Mouse (Mus musculus): ENCODE measurements around the gene Gm21958. TPM values are rescaled to one million over a fixed set of nuclear protein-coding genes. Genes with fewer than 3 reads are reported as not detected.
"Not testable (repeated sequence)": the region's sequence is repeated elsewhere in the genome, so short reads cannot be mapped to it uniquely, and the experiment has no call there.

Gene Gm21958
- polyA plus RNA-seq, 1 experiment from 2014 or later, result 1.5 TPM

DNA sequence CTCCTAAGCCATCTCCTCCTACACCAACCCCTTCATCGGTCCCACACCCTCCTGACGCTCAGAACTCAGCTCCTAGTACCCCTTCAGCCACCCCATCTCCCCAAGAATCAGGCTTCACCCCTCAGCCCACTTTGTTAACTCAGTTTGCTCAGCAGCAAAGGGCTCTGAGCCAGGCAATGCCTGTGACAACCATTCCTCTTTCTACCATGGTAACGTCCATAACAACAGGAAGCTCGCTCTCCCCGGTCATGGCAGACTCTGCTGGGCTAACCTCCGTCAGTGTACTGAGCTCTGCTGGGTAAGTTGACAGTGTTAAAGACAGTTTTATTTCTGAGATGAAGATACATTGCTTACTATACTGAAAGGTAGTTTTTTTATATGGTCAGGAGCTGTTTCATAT, 3.2 kb upstream of the Gm21958 start:
- H3K36me3 ChIP-seq, result peaks cover 64% of the 10 kb centered on the region
- no peak overlapping the region for H3K9ac ChIP-seq
- no peak overlapping the region for H3K27ac ChIP-seq
- ATAC-seq (ENCODE audit: insufficient number of reproducible peaks, insufficient read depth, low FRiP score, low TSS enrichment), result no peak
- no peak overlapping the region for H3K4me3 ChIP-seq
- 90% methylated on average over 6 of the region's 6 CpGs for WGBS
- H3K27me3 ChIP-seq, result no peaks in the 10 kb centered on the region
- no peaks in the 10 kb centered on the region for H3K9me3 ChIP-seq
- no peak overlapping the region for H3K4me2 ChIP-seq (replicated peaks)
- no peaks in the 10 kb centered on the region for H3K4me1 ChIP-seq

DNA sequence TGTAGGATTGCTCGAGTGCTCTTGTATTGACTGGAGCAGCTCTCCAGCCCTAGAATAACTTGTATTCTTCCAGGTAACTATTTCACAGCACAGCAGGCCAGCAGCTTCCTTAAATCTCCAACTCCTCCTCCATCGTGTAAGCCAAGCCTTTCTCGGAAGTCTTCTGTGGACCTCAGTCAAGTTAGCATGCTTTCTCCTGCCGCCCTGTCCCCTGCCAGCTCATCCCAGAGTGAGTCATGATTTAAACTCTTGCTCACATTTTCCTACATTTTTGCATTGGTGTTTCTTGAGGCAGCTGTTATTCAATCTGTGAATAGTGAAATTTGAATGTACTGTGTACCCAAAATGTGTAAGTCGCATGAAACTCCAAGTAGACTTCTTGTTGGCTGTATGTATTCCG, 1.3 kb upstream of the Gm21958 start:
- H3K4me1 ChIP-seq, result no peaks in the 10 kb centered on the region
- no peak overlapping the region for H3K27ac ChIP-seq
- ATAC-seq (ENCODE audit: insufficient number of reproducible peaks, insufficient read depth, low FRiP score, low TSS enrichment), result no peak
- H3K4me3 ChIP-seq, result no peak overlapping the region
- 92% methylated on average over 6 of the region's 6 CpGs for WGBS
- H3K36me3 ChIP-seq, result peaks cover 64% of the 10 kb centered on the region
- H3K27me3 ChIP-seq, result no peaks in the 10 kb centered on the region
- no peaks in the 10 kb centered on the region for H3K9me3 ChIP-seq
- no peak overlapping the region for H3K4me2 ChIP-seq (replicated peaks)
- no peak overlapping the region for H3K9ac ChIP-seq

DNA sequence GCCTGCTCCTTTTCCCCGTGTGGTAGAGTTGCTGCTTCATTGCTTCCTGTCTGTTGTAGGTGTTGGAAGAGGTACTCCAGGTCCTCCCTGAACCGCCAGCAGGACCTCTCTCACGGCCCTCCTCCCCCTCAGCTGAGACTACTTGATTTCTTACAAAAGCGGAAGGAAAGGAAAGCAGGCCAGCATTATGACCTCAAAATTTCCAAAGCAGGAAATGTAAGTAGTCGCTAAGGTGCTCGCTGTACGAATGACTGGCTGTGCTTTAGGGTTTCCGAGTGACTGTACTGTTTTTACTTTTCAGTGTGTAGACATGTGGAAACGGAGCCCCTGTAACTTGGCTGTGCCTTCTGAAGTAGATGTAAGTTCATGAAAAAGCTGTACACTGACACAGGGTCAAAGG, 5.2 kb downstream of the Gm21958 start:
- H3K4me2 ChIP-seq (replicated peaks), result no peak overlapping the region
- peaks cover 80% of the 10 kb centered on the region for H3K36me3 ChIP-seq
- no peaks in the 10 kb centered on the region for H3K4me1 ChIP-seq
- ATAC-seq (ENCODE audit: insufficient number of reproducible peaks, insufficient read depth, low FRiP score, low TSS enrichment), result no peak
- no peak overlapping the region for H3K9ac ChIP-seq
- no peak overlapping the region for H3K4me3 ChIP-seq
- WGBS, result 88% methylated on average over 9 of the region's 9 CpGs
- H3K9me3 ChIP-seq, result no peaks in the 10 kb centered on the region
- no peak overlapping the region for H3K27ac ChIP-seq
- no peaks in the 10 kb centered on the region for H3K27me3 ChIP-seq

DNA sequence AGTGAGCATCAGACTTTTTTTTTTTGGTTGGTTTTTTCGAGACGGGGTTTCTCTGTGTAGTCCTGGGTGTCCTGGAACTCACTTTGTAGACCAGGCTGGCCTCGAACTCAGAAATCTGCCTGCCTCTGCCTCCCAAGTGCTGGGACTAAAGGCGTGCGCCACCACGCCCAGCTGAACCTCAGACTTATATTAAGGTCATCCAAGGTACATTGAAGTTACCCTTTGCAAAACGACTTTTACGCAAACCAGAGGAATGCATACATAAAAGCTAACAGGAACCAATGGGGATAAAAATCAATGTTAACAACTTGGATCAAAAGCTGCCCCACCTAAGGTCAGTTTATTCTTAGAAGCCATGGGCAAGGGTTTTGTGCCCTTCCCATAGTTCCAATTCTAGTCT, 10.0 kb downstream of the Gm21958 start:
- H3K4me2 ChIP-seq (replicated peaks); H3K27ac ChIP-seq; H3K4me1 ChIP-seq; ATAC-seq (ENCODE audit: insufficient number of reproducible peaks, insufficient read depth, low FRiP score, low TSS enrichment); H3K4me3 ChIP-seq; H3K9ac ChIP-seq; H3K27me3 ChIP-seq; H3K9me3 ChIP-seq: not testable (repeated sequence)
- H3K36me3 ChIP-seq, result peaks cover 84% of the 10 kb centered on the region
- 92% methylated on average over 8 of the region's 8 CpGs for WGBS

DNA sequence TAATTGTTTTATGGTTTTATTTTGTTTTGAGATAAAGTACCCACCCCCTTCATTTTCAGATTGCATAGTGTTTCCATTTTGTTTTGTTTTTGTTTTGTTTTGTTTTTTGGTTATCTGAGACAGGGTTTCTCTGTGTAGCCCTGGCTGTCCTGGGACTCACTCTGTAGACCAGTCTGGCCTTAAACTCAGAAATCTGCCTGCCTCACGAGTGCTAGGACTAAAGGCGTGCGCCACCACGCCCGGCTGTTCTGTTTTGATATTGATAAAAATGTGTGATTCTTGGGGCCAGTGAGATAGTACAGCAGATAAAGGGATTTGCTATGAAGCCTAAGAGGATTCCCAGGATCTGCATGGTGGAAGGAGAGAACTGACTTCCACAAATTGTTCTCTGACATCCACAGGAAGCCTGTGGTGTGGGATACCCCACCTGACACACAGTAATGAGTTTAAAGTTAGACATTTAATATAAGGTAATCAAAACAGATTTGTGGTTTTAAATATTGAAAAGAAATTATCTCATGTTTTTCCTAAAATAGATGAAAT, 14.3 kb downstream of the Gm21958 start:
- H3K4me3 ChIP-seq, result no peak overlapping the region
- H3K9me3 ChIP-seq, result no peaks in the 10 kb centered on the region
- no peak overlapping the region for H3K27ac ChIP-seq
- H3K9ac ChIP-seq, result no peak overlapping the region
- no peak for ATAC-seq (ENCODE audit: insufficient number of reproducible peaks, insufficient read depth, low FRiP score, low TSS enrichment)
- peaks cover 70% of the 10 kb centered on the region for H3K36me3 ChIP-seq
- no peaks in the 10 kb centered on the region for H3K27me3 ChIP-seq
- WGBS, result 86% methylated on average over 5 of the region's 5 CpGs
- no peak overlapping the region for H3K4me2 ChIP-seq (replicated peaks)
- 0 out of 2 replicates have a peak, but pooled peaks cover 1% of the 10 kb centered on the region for H3K4me1 ChIP-seq

DNA sequence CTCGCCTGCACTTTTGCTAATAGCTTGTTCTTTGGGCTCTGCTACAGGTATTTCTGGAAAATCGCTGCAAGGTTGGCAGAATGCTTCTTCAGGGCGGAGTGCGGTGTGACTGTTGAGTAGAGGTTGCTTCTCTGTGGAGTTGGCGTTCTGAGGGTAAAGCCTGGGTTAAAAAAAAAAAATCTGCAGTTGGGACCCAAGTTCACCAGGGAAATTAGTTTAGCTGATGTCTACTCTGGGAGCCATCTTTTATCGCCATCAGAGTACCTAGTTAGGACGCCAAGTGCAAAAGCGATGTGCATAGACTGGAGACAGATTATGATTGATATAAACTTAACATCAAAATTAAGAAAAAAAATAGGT, 21.1 kb downstream of the Gm21958 start:
- Histone ChIP-seq H3K4me2 (replicated peaks) (peak overlapping the region; percentile 66), H3K9ac (peak overlapping the region; percentile 71), H3K4me3 (peak overlapping the region; percentile 68), H3K9me3 (no peaks in the 10 kb centered on the region), H3K27me3 (no peaks in the 10 kb centered on the region), H3K27ac (peak overlapping the region; percentile 88), H3K4me1 (peaks cover 8% of the 10 kb centered on the region; the same call in 1 of the 2 replicates), H3K36me3 (peaks cover 24% of the 10 kb centered on the region)
- no peak; the same call in 1 of the 2 replicates for ATAC-seq (ENCODE audit: insufficient number of reproducible peaks, insufficient read depth, low FRiP score, low TSS enrichment)
- 0% methylated on average over 8 of the region's 8 CpGs for WGBS

DNA sequence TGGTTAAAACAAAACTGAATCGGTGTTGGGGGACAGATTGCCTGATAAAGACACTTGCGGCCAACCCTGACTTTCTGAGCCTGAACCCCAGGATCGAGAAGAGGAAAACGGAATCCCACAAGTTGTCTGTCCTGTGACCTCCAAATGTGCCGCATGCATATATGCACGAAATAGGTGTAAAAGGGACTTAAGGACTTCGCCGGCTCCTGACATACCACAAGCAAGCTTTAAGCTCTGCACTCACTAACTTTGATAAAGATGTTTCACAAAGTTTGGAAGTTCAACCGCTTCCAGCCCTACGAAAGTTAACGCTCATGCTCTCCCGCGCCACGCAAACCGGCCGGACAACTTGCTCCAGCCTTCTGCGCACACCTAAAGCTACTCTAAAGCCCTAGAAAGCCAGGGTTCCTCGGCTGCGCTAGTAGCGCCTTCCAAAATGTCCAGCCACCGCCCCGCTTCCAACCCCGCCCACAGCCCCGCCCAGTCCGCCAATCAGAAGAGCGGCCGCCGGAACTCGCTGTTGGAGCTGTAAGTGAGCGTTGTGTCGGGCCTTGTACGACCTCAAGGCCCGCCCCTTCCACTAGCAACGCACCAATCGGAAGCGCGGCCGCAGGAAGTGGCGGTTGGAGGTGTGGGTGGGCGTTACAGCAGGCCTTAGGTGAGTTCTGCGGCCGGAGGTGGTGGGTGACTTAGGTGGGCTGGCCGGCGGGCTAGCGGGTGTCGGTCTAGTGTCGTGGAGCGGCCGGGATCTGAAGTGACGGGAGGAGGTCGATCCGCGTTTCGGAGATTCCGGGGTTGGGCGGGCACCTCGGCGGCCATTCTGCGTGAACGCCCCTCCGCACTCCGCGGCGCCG, 21.7 kb downstream of the Gm21958 start, which contains the start of gene Supt20:
Supt20 (plus strand) TSS at position 606 of the 854 bp plus-strand sequence.
- H3K27ac ChIP-seq, result peak within 1 kb of the TSS; percentile 88
- no peaks in the 10 kb centered on the region for H3K9me3 ChIP-seq
- H3K36me3 ChIP-seq, result peaks cover 24% of the 10 kb centered on the region
- H3K27me3 ChIP-seq, result no peaks in the 10 kb centered on the region
- H3K4me3 ChIP-seq, result peak within 1 kb of the TSS; percentile 68
- H3K4me1 ChIP-seq, result peaks cover 8% of the 10 kb centered on the region; the same call in 1 of the 2 replicates
- peak within 1 kb of the TSS; percentile 66 for H3K4me2 ChIP-seq (replicated peaks)
- 2% methylated on average over 65 of the region's 65 CpGs for WGBS
- H3K9ac ChIP-seq, result peak within 1 kb of the TSS; percentile 71
- peak; percentile 97 for ATAC-seq (ENCODE audit: insufficient number of reproducible peaks, insufficient read depth, low FRiP score, low TSS enrichment)

DNA sequence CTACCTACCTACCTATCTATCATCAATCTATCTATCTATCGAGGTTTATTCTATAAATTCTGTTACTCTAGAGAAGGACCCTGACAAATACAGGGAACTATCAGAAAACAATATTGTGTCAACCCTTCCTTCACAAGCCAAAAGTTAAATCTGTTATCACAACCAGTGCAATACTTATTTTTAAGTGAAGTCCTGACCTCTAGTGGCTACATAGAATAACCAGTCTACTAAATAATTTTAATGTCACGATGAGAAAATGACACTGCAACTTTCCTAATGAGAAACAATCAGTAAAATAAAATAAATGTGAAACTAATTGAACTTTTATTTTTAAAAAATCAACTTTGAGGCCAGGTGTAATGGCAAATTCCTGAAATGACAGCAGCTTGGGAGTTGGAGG, 25.1 kb downstream of the Gm21958 start:
- no peak overlapping the region for H3K4me2 ChIP-seq (replicated peaks)

DNA sequence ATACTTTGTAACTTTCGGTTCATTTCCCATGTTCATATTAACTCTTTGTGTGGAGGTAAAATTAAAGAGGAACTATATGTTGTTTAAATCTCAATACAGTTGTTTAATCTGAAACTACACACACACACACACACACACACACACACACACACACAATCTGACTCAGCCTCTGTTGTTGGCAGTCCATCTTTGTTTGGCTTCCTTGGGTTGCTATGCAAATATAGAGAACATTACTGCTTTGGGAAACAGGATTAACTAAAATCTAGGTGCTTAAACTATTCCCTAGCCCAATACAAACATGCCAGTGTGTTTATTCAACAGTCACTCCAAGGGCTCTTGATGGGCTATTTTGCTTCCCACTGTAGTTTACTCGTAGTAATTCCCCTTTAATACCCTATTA, 26.9 kb downstream of the Gm21958 start:
- WGBS, result 64% methylated on average over 2 of the region's 2 CpGs
- no peak overlapping the region for H3K4me3 ChIP-seq
- no peak overlapping the region for H3K9ac ChIP-seq
- H3K27ac ChIP-seq, result no peak overlapping the region
- no peak overlapping the region for H3K4me2 ChIP-seq (replicated peaks)
- no peaks in the 10 kb centered on the region for H3K27me3 ChIP-seq
- H3K9me3 ChIP-seq, result no peaks in the 10 kb centered on the region
- no peaks in the 10 kb centered on the region for H3K36me3 ChIP-seq
- no peaks in the 10 kb centered on the region; the same call in 1 of the 2 replicates for H3K4me1 ChIP-seq
- ATAC-seq (ENCODE audit: insufficient number of reproducible peaks, insufficient read depth, low FRiP score, low TSS enrichment), result no peak

More for the DNA sequence above, 25.1 kb downstream of the Gm21958 start:
- Histone ChIP-seq H3K9me3 (no peaks in the 10 kb centered on the region), H3K9ac (no peak overlapping the region), H3K27ac (no peak overlapping the region), H3K27me3 (no peaks in the 10 kb centered on the region), H3K4me1 (no peaks in the 10 kb centered on the region; the same call in 1 of the 2 replicates), H3K36me3 (no peaks in the 10 kb centered on the region), H3K4me3 (no peak overlapping the region)
- ATAC-seq (ENCODE audit: insufficient number of reproducible peaks, insufficient read depth, low FRiP score, low TSS enrichment), result no peak
- 49% methylated on average over 2 of the region's 2 CpGs for WGBS

DNA sequence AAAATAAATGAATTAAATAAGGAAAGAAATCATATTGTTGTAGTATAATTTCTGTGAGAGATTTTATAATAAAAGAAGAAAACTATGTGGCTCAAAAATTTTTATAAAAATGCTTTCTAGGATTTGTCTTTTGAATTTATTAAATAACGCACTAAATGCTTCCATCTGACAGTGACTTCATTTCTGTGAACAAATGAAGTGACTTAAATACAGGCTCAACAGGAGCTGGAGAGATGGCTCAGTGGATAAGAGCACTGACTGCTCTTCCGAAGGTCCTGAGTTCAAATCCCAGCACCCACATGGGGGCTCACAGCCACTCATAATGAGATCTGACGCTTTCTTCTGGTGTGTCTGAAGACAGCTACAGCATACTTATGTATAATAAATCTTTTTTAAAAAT, 29.0 kb downstream of the Gm21958 start:
- no peaks in the 10 kb centered on the region for H3K9me3 ChIP-seq
- H3K36me3 ChIP-seq, result no peaks in the 10 kb centered on the region
- ATAC-seq (ENCODE audit: insufficient number of reproducible peaks, insufficient read depth, low FRiP score, low TSS enrichment), result no peak
- no peaks in the 10 kb centered on the region for H3K27me3 ChIP-seq
- H3K27ac ChIP-seq, result no peak overlapping the region
- 90% methylated on average over 3 of the region's 3 CpGs for WGBS
- no peak overlapping the region for H3K4me3 ChIP-seq
- H3K4me1 ChIP-seq, result no peaks in the 10 kb centered on the region; the same call in 1 of the 2 replicates
- H3K4me2 ChIP-seq (replicated peaks), result no peak overlapping the region
- H3K9ac ChIP-seq, result no peak overlapping the region

DNA sequence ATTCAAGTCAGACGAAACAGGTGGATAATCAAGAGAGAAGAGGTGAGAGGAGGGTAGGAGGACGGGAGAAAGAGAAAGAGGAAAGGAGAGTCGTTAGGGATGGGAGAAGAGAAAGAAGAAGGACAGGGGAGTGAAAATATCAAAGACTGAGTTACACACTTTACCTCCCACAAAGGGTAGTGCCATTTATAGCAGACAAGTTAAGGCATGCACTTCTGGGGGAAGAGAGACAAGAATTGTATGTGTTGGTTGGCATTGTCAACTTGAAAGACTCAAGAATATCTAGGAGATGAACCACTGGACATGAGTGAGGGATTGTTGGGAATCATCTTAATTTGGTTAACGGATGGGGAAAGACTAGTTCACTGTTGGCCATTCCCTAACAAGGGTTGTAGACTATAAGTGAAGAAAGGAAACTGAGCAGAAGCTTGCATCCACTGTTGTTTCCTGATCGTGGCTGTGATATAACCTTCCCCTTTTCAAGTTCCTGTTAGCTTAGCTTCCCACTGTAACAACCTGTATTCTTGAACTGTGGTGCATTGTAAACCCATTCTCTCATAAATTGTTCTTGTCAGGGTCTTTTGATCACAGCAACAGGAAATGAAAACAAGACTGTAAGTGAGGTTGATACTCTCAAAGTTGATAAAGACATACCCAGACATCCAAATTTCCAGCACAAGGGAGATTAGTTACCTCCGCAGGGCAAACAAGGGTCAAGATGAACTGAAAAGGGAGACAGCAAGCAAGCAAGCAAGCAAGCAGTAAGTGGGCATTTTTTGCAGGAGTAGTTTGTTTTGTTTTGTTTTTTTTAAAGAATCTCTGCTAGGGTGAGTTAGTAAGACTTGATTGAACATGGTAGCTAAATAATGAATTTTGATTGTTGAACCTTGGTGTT, 32.6 kb downstream of the Gm21958 start:
- ATAC-seq (ENCODE audit: insufficient number of reproducible peaks, insufficient read depth, low FRiP score, low TSS enrichment), result no peak
- WGBS, result 66% methylated on average over 6 of the region's 6 CpGs
- no peak overlapping the region for H3K9ac ChIP-seq
- H3K4me1 ChIP-seq, result no peaks in the 10 kb centered on the region; the same call in 1 of the 2 replicates
- H3K36me3 ChIP-seq, result no peaks in the 10 kb centered on the region
- no peak overlapping the region for H3K4me3 ChIP-seq
- no peaks in the 10 kb centered on the region for H3K27me3 ChIP-seq
- no peak overlapping the region for H3K27ac ChIP-seq
- no peak overlapping the region for H3K4me2 ChIP-seq (replicated peaks)
- H3K9me3 ChIP-seq, result no peaks in the 10 kb centered on the region
